Mouse (Mus musculus) cerebellum, adult 8-10 months (tissue): ENCODE data around the gene Pipox.

Experiments used
- DNase-seq: peaks from one replicate; pipeline ENCODE4 v3.0.0; 2022

Gene Pipox

DNA sequence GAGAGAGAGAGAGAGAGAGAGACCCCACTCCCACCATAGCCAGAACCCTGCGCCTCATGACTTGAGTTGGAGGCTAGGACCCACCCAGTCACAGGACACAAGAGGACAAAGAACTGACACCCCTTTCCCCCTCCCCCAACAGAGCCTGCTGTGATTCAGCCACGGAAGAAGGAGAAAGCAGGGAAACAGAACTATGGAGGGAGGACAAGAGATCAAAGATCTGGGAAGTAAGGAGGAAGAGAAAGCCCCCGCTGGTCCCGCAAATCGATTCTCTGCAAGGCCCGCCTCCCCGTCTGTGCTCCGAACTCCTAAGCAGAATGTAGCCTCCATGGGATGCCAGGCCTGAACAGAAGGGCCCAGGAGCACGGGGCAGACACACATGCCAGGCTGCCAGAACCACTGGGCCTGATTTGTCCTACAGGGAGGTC is 12.9 kb upstream of the Pipox start:
- peak; percentile 73 for DNase-seq

DNA sequence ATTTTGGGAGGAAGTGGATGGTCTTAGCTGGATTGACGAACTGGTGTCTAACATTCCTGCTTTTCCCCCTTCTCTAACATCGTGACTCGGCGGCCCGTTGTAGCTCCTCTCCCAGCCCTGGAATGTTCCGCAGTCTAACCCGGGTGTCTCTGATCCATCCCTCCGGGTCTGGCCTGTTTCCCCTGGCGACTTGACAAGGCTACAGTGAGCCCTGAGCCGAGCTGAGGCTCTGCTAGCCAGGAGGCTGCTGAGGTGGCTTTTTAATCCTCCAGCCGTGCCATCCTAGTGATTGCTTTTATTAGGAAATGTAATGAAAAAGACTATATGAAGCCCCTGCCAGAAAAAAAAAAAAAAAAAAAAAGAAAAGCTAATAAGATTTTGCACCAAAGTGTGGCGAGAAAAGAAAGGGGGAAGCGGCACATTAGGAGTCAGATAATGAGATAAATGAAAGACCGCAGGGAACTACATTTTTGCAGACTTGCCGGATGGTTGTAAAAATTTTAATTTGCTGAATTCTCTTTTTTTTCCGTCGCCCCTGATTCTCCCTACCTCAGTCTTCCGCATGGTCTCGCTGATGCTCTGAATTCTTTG is 12.3 kb upstream of the Pipox start:
- DNase-seq, result peak; percentile 79

DNA sequence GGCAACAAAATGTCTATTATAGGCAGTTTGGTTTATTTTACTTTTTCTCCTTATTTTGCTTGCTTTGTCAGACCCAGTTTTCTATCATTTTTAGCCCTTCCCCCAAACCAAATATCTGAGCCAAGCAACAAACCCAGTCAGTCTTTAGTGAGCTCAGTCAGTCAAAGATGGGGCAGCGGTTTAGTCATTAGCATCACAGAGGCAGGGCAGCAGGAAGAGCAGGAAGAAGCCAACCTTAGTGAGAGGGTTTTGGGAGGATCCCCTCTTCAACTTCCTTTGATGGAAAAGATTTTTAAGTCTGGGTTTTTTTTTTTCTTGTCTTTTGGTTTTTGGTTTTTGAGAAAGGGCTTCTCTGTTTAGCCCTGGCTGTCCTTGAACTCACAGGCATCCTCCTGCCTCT is 10.8 kb upstream of the Pipox start:
- no peak for DNase-seq

DNA sequence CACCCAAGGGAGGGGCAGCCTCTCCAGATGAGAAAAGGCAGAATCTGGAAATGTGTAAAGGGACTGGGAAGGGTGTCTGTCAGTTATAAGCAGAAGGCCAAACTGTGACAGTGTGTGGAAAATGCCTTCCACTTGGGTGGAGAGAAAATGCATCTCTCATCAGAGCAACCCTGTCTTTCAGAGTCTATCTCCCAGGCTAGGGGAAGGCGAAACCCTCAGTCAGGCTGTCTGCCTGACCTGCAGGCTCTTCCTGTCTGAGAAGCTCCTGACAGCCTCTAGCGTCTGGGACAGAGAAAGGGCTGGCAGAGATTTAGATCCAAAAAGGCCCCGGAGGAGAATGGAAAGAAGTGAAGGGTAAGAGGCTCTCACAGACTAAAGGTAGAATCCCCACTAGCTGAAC is 9.9 kb upstream of the Pipox start:
- DNase-seq, result no peak

DNA sequence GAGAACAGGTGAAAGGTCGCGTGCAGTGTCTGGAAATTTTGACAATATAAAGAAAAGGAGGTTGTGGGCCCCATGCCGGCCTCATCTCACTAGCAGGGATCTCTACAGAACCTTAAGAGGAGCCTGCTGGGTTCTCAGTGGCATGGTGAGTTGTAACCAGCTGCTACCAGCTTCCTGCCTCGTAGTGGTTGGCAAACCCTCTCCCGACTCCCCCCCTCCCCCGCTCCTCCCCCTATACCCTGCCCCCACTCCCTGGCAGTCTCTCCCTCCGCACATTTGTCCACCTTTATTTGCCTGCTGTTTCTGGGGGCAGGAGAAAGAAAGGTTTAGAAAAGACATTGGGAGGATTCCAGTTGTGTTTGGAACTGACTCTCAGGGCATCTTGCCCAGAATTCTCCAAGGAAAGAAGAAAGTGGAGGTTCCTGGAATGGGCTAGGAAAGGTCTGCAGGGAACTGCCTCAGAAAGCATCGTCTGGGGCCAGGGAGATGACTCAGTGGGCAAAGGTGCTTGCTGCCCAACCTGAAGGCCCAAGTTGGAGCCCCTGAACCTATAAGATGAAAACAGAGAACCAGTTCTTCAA is 8.0 kb upstream of the Pipox start:
- DNase-seq, result no peak

DNA sequence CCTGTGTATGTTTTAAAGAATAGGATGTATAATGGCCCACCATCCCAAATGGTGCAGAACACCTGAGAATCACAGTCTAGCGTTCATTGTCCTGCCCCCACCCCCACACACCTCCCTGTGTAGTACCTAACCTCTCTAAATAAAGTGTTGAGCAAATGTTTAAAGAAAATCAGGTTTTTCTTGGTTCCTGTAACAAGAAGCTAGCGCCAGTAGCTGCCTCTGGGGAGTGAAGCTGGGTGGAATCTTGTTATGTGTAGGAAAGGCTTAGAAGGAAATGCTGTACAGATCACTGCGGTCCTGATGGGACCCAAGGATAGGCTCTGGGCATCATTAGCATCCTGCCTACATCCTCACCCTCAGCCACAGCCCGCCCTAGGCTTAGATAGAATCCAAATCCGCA is 7.5 kb upstream of the Pipox start:
- DNase-seq, result no peak

DNA sequence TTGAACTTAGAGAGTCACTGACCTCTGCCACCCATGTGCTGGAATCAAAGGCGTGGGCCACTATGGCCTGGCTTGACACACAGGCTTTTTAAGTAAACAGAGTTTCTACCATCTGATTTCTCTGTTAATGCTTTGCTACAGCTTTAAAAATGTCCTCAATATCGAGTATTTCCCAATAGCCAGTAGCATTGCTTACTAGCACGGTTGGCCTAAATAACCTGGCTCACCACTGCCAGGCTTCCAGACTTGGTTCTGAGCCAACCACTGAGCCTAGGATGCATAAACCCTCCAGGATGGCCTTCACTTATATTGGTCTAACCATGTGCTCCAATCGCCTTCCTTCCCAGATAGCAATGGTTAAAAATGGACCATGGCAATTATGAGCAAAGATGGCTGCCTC is 6.8 kb upstream of the Pipox start:
- no peak for DNase-seq

DNA sequence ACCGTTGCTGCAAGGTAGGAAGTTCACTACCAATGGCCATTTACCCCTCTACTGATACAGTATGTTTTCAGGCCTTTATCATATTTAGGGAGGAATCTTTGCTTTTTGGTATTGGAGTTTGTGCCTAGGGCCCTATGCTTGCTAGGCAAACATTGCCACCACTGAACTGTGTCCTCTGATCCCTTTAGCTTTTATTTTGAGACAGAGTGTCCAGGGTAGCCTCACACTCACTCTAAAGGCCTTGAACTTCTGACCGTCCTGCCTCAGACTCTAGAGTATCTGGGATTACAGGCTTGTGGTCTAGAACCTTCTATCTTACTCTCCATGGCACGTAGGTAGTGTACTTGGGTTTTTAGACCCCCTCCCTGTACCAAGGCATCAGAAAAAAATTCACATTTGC is 6.3 kb upstream of the Pipox start:
- no peak for DNase-seq

DNA sequence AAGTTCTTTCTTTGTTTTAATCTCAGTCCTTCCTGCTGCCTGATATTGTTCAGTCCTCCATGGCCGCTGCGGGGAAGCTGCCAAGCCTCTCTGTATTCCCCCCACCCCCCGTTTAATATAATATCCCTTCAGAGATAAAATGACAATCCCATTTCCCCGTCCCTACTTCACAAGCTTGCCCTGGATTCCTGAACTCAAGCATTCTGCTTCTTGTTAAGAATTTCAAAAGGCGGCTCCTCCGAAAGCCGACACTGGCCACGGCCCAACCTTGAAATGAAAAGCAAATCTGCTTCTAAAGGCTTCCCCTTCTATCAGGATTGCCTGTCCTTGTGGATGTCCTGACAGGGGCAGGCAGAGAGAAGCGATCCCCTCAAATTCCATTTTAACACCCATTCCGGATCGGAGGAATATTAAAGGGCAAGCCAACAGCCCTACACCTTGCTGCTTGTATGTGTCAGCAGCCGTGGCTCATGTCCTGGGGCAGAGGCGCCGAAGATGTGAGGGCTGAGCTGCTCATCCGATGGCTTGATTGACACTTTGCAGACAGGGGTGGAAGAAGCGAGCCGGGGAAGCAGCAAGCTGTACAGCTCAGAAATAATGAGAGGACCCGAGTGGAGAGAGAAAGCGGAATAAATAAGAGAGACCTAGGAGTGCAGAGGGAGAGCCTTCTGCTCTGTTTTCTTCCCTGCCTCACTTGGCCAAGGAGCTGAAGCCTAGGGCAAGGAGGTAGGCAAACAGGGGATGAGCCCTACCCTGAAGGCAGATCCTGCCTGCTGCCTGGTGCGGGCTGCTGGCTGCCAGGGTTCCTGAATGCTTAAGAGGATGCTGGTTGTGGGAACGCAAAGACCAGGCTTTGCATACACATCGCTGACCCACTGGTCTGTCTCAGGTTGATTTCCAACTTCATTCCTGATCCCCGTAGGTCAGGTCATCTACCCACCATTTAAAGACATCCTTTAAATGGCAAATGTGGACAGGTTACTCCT is 3.2 kb upstream of the Pipox start:
- peak; percentile 58 for DNase-seq

DNA sequence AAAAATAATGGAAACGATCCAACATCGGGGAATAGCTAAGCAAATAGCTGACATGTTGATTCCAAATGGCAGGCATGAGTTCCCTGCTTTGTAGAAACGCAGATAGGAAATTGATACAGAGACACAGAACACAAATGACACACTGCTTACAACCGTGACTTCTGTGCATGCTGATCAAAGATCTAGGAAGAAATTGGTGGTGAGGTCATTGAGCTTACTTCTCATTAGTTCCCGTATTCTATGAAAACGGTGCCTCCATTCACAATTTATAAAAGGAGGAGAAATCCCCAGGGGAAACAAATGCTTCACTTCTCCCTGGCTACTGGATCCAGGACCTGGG is 2.6 kb upstream of the Pipox start:
- no peak for DNase-seq

DNA sequence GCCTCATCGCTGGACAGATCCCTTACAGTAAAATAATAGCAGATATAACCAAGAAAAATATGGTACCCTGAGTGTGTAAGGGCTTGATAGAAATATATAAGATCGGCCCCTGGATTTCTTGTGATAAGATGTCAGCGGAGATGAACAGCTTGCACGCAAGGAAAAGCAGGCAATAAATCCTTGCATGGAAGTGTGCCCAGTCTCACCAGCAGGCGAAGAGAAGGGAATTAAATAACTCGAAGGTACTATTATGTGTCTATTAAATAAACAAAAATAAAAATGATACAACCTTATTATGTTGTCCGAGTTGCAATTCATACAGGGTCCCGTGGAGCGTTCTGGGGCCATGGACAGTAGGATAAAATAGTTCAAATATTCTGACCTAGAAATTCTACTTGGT is 2.1 kb upstream of the Pipox start:
- DNase-seq, result no peak

DNA sequence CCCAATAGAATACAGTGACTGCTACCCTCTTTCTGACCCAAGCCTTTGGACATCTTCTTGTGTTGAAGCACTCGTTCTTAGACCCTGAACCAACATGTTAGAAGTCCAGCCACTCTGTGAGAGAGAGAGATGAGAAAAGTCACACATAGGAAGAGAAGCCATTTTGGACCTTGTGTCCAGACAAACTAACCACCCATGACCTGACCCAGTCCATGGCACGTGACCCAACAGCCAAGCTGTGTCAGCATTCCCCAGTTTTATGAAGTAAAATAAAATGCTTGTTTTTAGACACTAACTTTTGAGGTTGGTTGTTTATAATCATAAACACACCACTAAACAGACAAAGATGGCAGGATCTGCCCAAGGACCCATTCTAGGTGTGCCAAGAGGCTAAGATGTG is 1.1 kb upstream of the Pipox start:
- DNase-seq, result no peak

DNA sequence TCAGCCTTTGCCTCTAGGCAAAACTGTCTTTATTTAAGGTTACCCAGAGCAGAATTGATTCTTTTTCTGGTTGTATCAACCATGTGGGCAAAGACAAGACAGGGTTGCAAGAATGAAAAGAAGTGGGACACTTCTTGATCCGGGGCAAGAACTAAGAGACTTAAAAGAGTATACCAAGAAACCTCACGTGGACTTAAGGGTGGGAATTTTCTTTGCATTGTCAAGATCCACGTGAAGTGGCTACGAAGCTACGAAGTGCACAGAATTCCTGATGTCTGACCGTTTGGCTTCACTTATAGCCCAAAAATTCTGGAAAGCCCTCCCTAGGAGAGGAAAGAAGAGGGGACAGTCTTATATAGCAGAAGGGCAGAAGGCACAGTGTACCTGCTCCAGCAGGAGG is 613 bp downstream of the Pipox start:
- DNase-seq, result no peak

DNA sequence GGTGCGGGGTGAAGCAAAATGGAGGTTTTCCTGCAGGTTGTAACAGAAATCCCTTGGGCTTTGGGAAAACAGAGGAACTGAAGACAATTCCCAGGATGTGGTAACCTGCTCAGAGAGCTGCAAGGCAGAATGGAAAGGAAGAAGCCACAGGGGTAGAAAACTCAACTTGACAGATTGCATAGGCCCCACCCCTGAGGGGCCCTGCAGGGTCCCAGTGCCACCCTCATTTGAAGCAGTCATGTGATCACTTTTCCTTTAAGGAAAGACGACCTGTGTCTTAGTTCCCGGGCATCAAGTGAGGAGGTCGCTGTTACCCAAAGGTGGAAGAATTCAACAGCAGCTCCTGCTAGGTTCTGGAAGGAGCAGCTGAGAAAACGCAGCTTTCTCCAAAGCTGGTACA is 1.0 kb downstream of the Pipox start:
- DNase-seq, result no peak

DNA sequence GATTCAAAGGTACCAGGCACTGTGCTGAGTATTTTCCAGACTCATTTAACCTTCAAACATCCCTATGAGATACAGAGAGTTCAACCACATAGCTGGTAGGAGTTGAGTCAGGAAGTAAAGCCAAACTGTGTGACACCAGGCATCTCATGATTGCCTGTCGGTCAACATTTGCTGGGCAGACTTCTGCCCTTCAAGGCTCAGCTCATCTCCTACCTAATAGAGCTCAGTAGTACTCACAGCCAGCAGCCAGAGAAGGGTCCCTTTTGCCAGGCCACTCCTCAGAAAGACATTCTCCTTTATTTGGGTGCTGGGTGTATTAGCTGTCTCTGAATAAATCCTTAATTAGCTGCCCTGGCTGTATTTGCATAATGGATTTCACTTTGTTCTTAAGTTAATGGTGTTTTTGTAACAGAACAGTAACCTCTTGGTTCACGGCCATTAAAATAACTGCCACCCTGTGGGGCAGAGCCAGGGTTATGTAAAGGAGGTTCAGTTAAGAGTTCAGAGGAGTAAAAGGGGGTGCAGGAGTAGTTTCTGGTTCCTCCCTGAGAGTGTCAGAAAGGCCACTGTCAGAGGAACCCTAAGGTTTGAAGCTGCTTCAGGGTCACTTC is 3.1 kb downstream of the Pipox start:
- DNase-seq, result no peak

DNA sequence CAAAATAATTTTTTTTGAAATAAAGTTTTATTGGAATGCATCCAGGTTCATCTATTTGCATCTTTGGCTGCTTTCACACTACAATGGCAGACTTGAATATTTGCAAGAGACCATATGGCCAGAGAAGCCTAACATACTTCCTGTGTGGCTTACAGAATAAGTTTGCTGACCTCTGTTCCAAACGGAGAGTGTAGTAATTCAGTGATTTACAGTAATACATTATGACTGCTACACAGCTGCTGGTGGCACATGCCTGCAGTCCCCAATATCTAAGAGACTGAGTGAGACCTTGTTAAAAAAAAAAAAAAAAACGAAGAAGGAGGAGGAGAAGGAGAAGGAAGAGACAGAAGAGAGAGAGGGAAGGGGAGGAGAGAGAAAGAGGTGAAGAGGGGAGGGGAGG is 4.4 kb downstream of the Pipox start:
- no peak for DNase-seq

DNA sequence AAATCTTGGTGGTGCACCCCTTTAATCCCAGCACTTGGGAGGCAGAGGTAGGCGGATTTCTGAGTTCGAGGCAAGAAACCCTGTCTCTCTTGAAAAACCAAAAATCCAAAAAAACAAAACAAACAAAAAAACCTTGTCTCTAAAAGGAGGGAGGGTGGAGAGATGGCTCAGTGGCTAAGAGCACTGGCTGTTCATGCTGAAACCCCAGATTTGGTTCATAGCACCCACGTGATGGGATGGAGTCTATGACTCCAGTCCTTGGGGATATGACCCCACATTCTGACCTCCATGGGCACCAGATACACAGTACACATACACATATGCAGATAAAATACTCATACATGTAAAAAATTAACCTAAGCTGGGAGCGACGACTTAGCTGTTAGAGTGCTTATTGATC is 5.0 kb downstream of the Pipox start:
- no peak for DNase-seq

DNA sequence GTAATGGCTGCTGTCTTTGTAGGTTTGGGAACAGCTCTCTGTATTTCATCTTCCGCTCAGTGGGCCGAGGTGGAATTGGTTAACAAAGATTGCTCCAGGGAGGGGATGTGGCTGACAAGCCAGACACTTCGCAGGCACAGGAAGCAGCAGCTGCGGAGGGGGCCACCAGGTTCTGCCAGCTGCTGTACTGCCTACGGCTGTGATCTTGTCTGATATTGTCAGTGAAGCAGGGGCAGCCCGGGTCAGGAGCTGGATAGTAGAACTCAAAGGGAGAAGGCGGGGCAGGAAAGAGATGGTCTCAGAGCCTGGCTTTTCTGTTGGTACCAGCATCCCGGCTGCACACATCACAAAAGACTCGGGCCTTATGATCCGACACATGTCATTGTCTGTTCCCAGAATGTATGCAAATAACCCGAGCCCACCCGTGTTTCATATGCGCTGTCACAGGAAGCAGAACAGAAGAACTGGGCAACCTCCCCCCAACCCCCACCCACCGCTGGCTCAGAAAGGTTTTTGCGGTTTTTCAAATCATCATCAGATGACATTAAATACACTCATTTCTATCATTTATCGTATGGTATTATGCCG is 6.4 kb downstream of the Pipox start:
- no peak for DNase-seq

DNA sequence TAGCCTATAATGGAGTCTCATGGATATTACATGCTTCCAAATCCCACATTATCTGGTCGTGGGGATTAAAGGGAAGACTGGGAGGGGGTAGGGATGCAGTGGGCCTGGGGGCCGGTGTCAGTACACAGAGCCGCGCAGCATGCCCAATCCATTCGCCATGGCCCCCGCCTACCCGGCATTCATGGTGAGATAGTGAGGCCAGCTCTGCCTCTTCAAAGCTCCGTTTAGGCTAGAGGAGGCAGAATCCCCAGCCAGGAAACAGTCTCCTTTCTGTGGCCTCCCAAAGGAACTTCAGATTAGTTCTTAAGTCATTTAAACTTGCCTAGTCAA is 8.7 kb downstream of the Pipox start:
- no peak for DNase-seq

DNA sequence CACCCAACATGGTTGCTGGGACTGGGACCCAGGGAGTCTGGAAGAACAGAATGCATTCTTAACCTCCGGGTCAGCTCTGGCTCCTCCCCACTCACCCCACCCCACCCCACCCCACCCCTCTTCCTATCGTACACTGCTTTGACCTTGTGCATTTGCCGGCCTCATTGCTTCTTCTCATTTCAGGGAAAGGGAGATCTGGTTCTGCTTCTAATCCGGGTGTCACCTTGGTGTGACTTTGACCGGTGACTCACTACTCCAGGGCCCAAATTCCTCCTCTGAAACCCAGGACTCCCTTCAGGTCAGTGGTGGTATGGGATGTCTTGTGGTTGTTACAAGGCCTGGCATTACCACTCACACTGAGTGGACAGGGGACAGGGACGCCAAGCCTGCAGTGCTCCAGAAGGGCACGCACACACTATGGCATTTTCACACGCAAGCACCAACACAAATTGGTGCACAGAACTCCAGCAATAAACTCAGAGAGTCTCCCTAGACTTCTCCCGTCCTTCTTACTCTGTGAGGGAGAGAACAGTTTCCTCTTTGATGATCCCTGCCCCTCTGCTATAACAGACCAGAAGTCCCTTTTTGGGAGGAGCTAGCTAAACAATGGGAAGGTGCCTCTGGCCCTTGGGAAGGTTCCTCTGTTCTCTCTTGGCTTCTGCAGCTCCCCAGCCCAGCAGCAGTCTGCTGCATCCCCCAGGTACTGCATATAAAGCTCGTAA is 9.2 kb downstream of the Pipox start:
- DNase-seq, result no peak

DNA sequence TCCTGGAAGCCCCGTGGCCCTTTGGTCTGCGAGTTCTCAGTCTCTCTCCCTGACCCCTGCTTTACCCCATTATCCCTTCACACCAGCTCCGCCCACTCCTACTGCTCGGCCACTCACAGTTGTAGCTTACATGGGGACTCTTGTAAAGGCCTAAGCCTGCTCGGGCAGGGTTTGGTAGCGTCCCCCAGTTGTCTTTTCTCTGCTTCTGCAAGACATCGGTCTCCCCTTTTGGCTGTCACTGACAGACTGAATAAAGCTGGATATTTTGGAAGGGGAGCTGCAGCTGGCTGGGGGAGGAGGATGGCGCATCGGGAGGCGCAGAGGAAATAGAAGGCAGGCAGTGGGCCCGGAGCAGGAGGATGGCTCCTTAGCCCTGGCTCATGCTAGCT is 17.1 kb downstream of the Pipox start:
- no peak for DNase-seq

DNA sequence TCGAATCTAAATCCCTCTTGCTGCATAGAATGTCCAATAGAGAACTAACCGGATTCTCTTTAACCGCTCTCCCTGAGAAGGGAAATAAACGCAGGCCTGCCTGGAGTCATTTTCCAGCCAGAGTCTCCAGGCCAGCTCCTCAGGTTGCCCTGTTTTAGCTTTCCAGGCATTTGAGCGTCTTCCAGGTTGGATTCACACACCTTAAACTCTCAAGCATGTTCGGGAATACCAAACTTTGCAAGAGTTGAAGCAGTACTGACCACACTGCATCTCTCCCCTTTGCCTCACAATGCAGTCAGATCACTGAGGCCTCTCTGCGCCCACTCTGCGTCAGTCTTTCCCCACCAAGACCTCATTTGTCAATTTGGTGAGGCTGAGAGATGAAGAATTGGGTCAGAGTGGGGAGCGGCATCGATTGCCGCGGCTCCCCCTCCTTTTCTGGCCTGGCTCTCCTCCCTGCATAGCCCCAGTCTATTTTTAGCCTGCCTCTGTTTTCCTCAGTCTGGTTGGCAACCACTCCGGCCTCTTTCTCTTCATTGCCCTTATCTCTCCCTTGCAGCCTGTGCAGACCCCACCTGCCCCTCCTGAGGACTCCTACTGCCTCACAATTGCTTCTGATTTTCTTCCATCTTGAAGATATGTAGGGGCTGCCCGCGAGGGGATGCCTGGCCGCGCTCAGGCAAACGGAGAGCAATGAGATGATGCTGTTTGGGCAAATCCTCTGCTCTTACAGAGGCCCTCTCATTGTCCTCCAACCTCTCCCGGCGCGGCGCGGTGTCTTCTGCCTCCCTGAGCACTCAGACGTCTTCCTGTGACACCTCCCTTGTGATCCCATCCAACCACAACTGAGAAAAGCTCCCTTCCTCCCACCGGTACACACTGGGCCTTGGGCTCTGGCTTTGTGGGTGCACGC is 17.8 kb downstream of the Pipox start:
- peak; percentile 55 for DNase-seq
